Mouse (Mus musculus) effector memory CD4-positive, alpha-beta T cell, adult 5 months (primary cell): Measurements from ENCODE around the gene Notum. TPM values are rescaled to one million over a fixed set of nuclear protein-coding genes. Genes with fewer than 3 reads are reported as not detected.

Source experiments
- polyA plus RNA-seq: library from polyadenylated mRNA; unstranded; fragments of 100-300 nt; shearing (Covaris generic); gene quantifications from one replicate; pipeline ENCODE4 v1.2.1, GENCODE M21; 2017

Gene Notum
- not detected for polyA plus RNA-seq

DNA sequence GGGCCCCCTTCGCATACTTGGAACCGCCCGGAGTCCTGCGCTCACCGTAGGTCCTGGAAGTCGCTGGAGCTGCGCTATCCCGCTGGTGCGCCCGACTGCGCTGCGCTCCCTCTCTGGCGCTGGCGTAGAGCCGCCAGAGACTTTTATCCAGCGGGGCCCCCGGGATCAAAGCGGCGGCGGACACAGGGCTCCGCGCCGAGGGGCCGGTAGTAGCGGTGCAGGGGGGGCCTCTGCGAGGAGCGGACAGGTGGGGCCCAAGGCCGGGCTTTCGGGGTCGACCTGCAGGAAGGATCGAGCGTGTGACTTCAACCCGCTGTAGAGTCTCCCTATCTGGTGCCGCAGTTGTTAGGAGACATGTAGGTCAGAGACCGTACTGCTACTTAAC is at the start of gene Notum:
Notum (minus strand) TSS at position 100 of the 385 bp plus-strand sequence.

GRCm38 (mm10) chr11:120672687-120673593 is 12.0 kb upstream of the Notum start, which contains the start of gene Aspscr1:
Aspscr1 (plus strand) TSS chr11:120672973.

GRCm38 (mm10) chr11:120648001-120648476 is 12.9 kb downstream of the Notum start, which contains the start of gene Myadml2:
Myadml2 (minus strand) TSS chr11:120648158.

GRCm38 (mm10) chr11:120643601-120643987 is 17.4 kb downstream of the Notum start, which contains the start of gene Pycr1:
Pycr1 (minus strand) TSS chr11:120643769.

GRCm38 (mm10) chr11:120633520-120634343 is 27.2 kb downstream of the Notum start, which contains the start of gene Mafg:
Mafg (minus strand) TSS chr11:120633600.

GRCm38 (mm10) chr11:120625152-120625775 is 35.7 kb downstream of the Notum start, which contains the start of gene Sirt7:
Sirt7 (minus strand) TSS chr11:120625240.

GRCm38 (mm10) chr11:120617519-120618112 is 43.4 kb downstream of the Notum start, which contains the start of gene Pcyt2:
Pcyt2 (minus strand) TSS chr11:120617936.

GRCm38 (mm10) chr11:120608241-120609034 is 52.5 kb downstream of the Notum start, which contains the start of gene Npb:
Npb (plus strand) TSS chr11:120608477.

Other genes starting within 250 kb of the Notum start
- 54.3 TPM for gene Nploc4, start 223.5 kb downstream of the Notum start, polyA plus RNA-seq
- gene Tspan10, start 218.5 kb downstream of the Notum start, polyA plus RNA-seq, result not detected
- gene Pde6g, start 207.7 kb downstream of the Notum start, polyA plus RNA-seq, result not detected
- 2.0 TPM for gene Oxld1, start 203.1 kb downstream of the Notum start, polyA plus RNA-seq
- 19.8 TPM for gene Ccdc137, start 203.1 kb downstream of the Notum start, polyA plus RNA-seq
- 10.7 TPM for gene Arl16, start 193.6 kb downstream of the Notum start, polyA plus RNA-seq
- 29.0 TPM for gene Mrpl12, start 176.6 kb downstream of the Notum start, polyA plus RNA-seq
- 9.9 TPM for gene Slc25a10, start 169.3 kb downstream of the Notum start, polyA plus RNA-seq
- gene Gcgr, start 130.5 kb downstream of the Notum start, polyA plus RNA-seq, result not detected
- gene Mcrip1, start 111.4 kb downstream of the Notum start, polyA plus RNA-seq, result 63.3 TPM
- not detected for gene Ppp1r27, start 110.0 kb downstream of the Notum start, polyA plus RNA-seq
- gene P4hb, start 87.9 kb downstream of the Notum start, polyA plus RNA-seq, result 187 TPM
- 737 TPM for gene Arhgdia, start 79.6 kb downstream of the Notum start, polyA plus RNA-seq
- gene Alyref, start 62.8 kb downstream of the Notum start, polyA plus RNA-seq, result 275 TPM
- 80.0 TPM for gene Anapc11, start 62.8 kb downstream of the Notum start, polyA plus RNA-seq
- gene Npb, start 52.7 kb downstream of the Notum start, polyA plus RNA-seq, result not detected
- gene Pcyt2, start 43.2 kb downstream of the Notum start, polyA plus RNA-seq, result 159 TPM
- 158 TPM for gene Sirt7, start 35.9 kb downstream of the Notum start, polyA plus RNA-seq
- 52.8 TPM for gene Mafg, start 27.6 kb downstream of the Notum start, polyA plus RNA-seq
- 0.24 TPM for gene Pycr1, start 17.4 kb downstream of the Notum start, polyA plus RNA-seq
- gene Myadml2, start 13.0 kb downstream of the Notum start, polyA plus RNA-seq, result not detected
- 103 TPM for gene Aspscr1, start 11.8 kb upstream of the Notum start, polyA plus RNA-seq
- 87.8 TPM for gene Cenpx, start 52.6 kb upstream of the Notum start, polyA plus RNA-seq
- gene Lrrc45, start 52.8 kb upstream of the Notum start, polyA plus RNA-seq, result 52.6 TPM
- 0.70 TPM for gene Rac3, start 60.3 kb upstream of the Notum start, polyA plus RNA-seq
- 11.1 TPM for gene Dcxr, start 66.1 kb upstream of the Notum start, polyA plus RNA-seq
- gene Cbr2, start 70.9 kb upstream of the Notum start, polyA plus RNA-seq, result not detected
- 15.1 TPM for gene Hmga1b, start 101.6 kb upstream of the Notum start, polyA plus RNA-seq
- gene Rfng, start 123.0 kb upstream of the Notum start, polyA plus RNA-seq, result 23.6 TPM
- 79.8 TPM for gene Gps1, start 123.1 kb upstream of the Notum start, polyA plus RNA-seq
- 40.0 TPM for gene Dus1l, start 135.2 kb upstream of the Notum start, polyA plus RNA-seq
- gene Fasn, start 163.4 kb upstream of the Notum start, polyA plus RNA-seq, result 50.6 TPM